Mouse (Mus musculus) midbrain, embryonic 15.5 days (tissue): Measurements from ENCODE around the gene Cnbp. TPM values are rescaled to one million over a fixed set of nuclear protein-coding genes. Genes with fewer than 3 reads are reported as not detected.
A peak's percentile ranks its signal among the peaks of the same experiment; 100 is the strongest.

Experiments
- ATAC-seq: fragments of 200-750 bp; cut with Nextera tagmentation; replicated peaks from 2 replicates; pipeline ENCODE4 v1.8.0; 2017; ENCODE audit warnings: moderate TSS enrichment
- H3K27ac ChIP-seq: fragments of 300-500 bp; sonication (generic); 2 replicates; pipeline ENCODE4 v1.5.1; 2015; ENCODE audit warnings: mild to moderate bottlenecking, inconsistent platforms
- H3K27me3 ChIP-seq: fragments of 300-500 bp; sonication (generic); replicated peaks from 2 replicates; pipeline ENCODE4 v1.6.1; 2015; ENCODE audit warnings: inconsistent platforms
- H3K36me3 ChIP-seq: fragments of 300-500 bp; sonication (generic); replicated peaks from 2 replicates; pipeline ENCODE4 v1.6.1; 2015; ENCODE audit warnings: inconsistent platforms
- H3K4me1 ChIP-seq: fragments of 300-500 bp; sonication (generic); 2 replicates; pipeline ENCODE4 v1.6.1; 2015; ENCODE audit warnings: inconsistent platforms
- H3K4me2 ChIP-seq: fragments of 300-500 bp; sonication (generic); 2 replicates; pipeline ENCODE4 v1.6.1; 2015; ENCODE audit warnings: inconsistent platforms, mild to moderate bottlenecking, moderate library complexity
- H3K4me3 ChIP-seq: fragments of 300-500 bp; sonication (generic); 2 replicates; pipeline ENCODE4 v1.5.1; 2015; ENCODE audit warnings: mild to moderate bottlenecking, inconsistent platforms
- H3K9ac ChIP-seq: fragments of 300-500 bp; sonication (generic); 2 replicates; pipeline ENCODE4 v1.6.1; 2015; ENCODE audit warnings: mild to moderate bottlenecking, inconsistent platforms
- H3K9me3 ChIP-seq: fragments of 300-500 bp; sonication (generic); 2 replicates; pipeline ENCODE4 v1.6.1; 2016; ENCODE audit warnings: inconsistent platforms
- WGBS: fragments of 180-500 bp; shearing (Covaris S2); methylation state at CpG from one replicate; pipeline ENCODE4 v1.1.7; 2015; ENCODE audit warnings: mixed read lengths; 5-methylcytosine and 5-hydroxymethylcytosine counted together
- polyA plus RNA-seq: library from polyadenylated mRNA; unstranded; fragments of >200 nt; fragmentation: Nextera tagmentation; extraction: Ambion mirVana; gene quantifications from 2 replicates; pipeline ENCODE4 v1.2.1, GENCODE M21; 2015

Gene Cnbp
- polyA plus RNA-seq: 467 and 483 TPM in 2 replicates

DNA sequence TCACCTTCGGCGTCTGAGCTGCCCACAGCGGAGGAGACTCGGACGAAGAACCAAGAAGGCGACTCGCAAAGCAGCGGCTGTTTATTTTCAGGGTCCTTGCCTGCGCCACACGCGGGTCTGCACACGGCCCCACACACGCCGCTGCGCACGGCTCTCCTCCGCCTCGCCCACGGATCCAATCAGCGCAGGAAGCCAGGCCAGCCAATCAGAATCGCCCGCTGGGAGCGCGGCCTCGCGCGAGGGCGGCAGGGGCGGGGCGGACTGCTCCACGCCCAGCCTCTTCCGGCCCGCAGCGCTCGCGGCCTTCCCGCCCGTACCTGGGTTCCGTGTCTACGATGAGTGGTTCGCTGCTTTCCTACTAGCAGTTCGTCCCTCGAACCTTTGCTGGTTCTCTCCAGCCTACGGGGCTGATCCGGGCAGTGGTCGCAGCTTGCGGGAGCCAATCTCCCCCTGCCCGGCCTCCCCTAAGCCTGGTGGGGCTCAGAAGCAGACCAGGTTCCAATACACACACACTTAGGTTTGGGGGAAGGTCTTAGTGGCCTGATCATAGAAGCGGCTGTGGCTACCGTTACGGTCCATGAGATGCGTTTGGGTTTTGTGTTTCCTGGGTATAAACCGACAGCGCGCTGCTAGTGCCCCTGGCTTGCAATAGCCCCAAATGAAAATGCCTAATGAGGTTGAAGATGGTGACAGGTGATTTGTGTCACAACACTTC is at the start of gene Cnbp:
Cnbp (minus strand) TSS at position 207 of the 715 bp plus-strand sequence.
- Histone ChIP-seq H3K9me3 (no peaks in the 10 kb centered on the region), H3K4me3 (peak within 1 kb of the TSS; percentile 86), H3K27ac (peak within 1 kb of the TSS; percentile 90), H3K36me3 (no peaks in the 10 kb centered on the region), H3K27me3 (no peaks in the 10 kb centered on the region), H3K4me2 (peak within 1 kb of the TSS; percentile 68), H3K4me1 (peaks cover 32% of the 10 kb centered on the region), H3K9ac (peak within 1 kb of the TSS; percentile 92)
- ATAC-seq: peak; percentile 98
- WGBS: under 1% methylated on average over 55 of the region's 55 CpGs

- H3K36me3 ChIP-seq: peaks cover 77% of the 10 kb centered on the region
- ATAC-seq: no peak
- H3K4me3 ChIP-seq: no peak overlapping the region
- no peak overlapping the region for H3K4me2 ChIP-seq
- WGBS: 96% methylated on average over 10 of the region's 10 CpGs
- H3K9ac ChIP-seq: no peak overlapping the region
- H3K27me3 ChIP-seq: no peaks in the 10 kb centered on the region
- no peaks in the 10 kb centered on the region for H3K4me1 ChIP-seq
- no peaks in the 10 kb centered on the region for H3K9me3 ChIP-seq
- H3K27ac ChIP-seq: no peak overlapping the region
These were observed 47.1 kb upstream of the Cnbp start for GRCm38 (mm10) chr6:87898028-87898427.

DNA sequence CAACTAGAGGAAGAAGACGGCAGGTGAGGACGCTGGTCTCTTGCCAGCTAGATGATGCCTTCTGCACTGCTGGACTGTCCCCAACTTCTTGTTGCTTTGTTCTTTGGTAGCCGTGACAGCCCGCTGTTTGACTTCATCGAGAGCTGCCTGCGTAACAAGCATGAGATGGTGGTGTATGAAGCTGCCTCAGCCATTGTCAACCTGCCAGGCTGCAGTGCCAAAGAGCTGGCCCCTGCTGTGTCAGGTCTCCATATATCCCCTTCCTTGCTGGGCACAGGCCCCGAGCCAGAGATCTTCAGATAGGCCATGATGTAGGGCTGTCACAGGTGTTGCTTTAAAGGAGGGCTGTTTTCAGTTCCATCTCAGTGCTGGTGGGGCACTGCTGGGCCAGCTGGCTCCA is 43.0 kb upstream of the Cnbp start:
- H3K9me3 ChIP-seq: no peaks in the 10 kb centered on the region
- ATAC-seq: no peak
- H3K27ac ChIP-seq: no peak overlapping the region
- WGBS: 87% methylated on average over 7 of the region's 7 CpGs
- no peak overlapping the region for H3K9ac ChIP-seq
- no peak overlapping the region for H3K4me3 ChIP-seq
- no peaks in the 10 kb centered on the region for H3K27me3 ChIP-seq
- peaks cover 66% of the 10 kb centered on the region for H3K36me3 ChIP-seq
- peaks cover 2% of the 10 kb centered on the region; the same call in 1 of the 2 replicates for H3K4me1 ChIP-seq
- no peak overlapping the region for H3K4me2 ChIP-seq

DNA sequence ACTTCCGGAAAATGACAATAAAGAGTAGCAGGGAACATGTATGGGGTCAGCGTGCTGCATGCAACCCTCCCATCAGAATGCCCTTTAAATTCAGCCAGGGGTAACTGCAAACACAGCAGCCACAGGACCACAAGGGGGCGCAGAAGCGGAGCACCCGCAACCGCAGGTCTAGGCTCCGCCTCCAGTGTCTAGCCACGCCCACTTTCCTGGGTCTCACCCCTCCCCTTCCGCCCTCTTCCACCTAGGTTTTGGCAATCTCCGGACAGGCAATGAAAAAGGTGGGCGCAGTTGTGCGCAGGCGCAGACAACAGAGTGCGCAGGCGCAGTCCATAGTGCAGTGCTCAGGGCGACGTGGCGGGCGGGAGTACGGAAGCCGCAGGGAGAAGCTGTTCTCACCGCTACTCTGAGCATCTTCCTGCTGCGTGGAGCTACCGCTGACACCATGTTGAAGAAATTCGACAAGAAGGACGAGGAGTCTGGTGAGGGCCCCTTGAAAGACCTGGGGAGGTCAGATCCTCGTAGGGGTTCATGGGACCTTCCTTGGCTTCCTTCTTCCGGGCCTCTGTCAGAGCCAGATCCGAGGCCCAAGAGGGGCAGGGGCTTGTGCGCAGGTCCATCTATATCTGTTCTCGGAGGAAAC is 36.8 kb upstream of the Cnbp start, which contains the start of gene Copg1:
Copg1 (plus strand) TSS at position 221 of the 640 bp plus-strand sequence.
- Histone ChIP-seq H3K4me1 (peaks cover 14% of the 10 kb centered on the region), H3K9me3 (no peaks in the 10 kb centered on the region), H3K27ac (peak within 1 kb of the TSS; percentile 71), H3K9ac (peak within 1 kb of the TSS; percentile 91), H3K27me3 (no peaks in the 10 kb centered on the region), H3K4me2 (peak within 1 kb of the TSS; percentile 74), H3K36me3 (peaks cover 23% of the 10 kb centered on the region), H3K4me3 (peak within 1 kb of the TSS; percentile 75)
- peak; percentile 94 for ATAC-seq
- WGBS: under 1% methylated on average over 31 of the region's 31 CpGs

GRCm38 (mm10) chr6:87886721-87887120 is 35.8 kb upstream of the Cnbp start:
- H3K27ac ChIP-seq: no peak overlapping the region
- H3K4me1 ChIP-seq: peaks cover 14% of the 10 kb centered on the region
- no peaks in the 10 kb centered on the region for H3K27me3 ChIP-seq
- 82% methylated on average over 1 of the region's 1 CpGs for WGBS
- H3K4me2 ChIP-seq: no peak overlapping the region
- H3K9ac ChIP-seq: no peak overlapping the region
- no peaks in the 10 kb centered on the region for H3K9me3 ChIP-seq
- ATAC-seq: no peak
- peaks cover 18% of the 10 kb centered on the region for H3K36me3 ChIP-seq
- no peak overlapping the region for H3K4me3 ChIP-seq

DNA sequence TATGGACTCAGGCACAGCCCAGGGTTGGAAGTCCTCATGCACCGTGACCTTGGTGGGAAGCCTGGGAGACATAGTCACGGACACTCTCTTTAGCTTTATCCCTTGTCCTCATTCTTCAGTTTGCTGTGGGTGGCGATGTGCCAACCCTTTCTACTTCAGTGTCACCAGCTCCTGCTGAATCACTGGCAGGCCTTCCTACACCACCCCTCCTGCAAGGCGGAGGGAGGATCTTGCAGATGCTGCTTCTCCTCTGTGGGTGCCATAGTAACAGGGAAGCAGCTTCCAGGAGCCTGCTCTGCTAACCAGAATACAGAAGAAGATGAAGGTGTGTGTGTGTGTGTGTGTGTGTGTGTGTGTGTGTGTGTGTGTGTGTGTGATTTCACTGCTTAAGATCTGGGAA is 31.9 kb upstream of the Cnbp start:
- 55% methylated on average over 4 of the region's 4 CpGs for WGBS
- peak; percentile 53; the same call in 1 of the 2 replicates for ATAC-seq

DNA sequence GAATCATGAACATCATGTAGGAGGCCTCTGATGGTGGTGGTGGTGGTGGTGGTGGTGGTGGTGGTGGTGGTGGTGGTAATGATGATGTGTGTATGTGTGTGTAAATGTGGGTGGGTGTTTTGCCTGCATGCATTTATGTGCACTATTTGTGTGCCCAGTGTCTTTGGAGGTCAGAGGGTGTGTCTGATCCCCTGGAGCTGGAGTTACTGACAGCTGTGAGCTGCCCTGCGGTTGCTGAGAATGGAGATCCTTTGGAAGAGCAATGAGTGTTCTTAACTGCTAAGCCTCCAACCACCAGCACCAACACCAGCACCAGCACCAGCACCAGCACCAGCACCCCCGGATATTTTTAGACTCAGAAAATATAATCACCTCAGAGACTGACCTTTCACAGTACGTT is 31.3 kb upstream of the Cnbp start:
- H3K4me2 ChIP-seq: no peak overlapping the region
- 83% methylated on average over 3 of the region's 3 CpGs for WGBS
- no peaks in the 10 kb centered on the region for H3K36me3 ChIP-seq
- 0 out of 2 replicates have a peak, but pooled peaks cover 1% of the 10 kb centered on the region for H3K4me1 ChIP-seq
- H3K4me3 ChIP-seq: no peak overlapping the region
- no peak overlapping the region for H3K27ac ChIP-seq
- no peak overlapping the region for H3K9ac ChIP-seq
- H3K27me3 ChIP-seq: no peaks in the 10 kb centered on the region
- no peak for ATAC-seq
- H3K9me3 ChIP-seq: no peaks in the 10 kb centered on the region

More for the DNA sequence above, 31.9 kb upstream of the Cnbp start:
- Histone ChIP-seq H3K4me2 (no peak overlapping the region), H3K9me3 (no peaks in the 10 kb centered on the region), H3K4me3 (no peak overlapping the region), H3K4me1 (0 out of 2 replicates have a peak, but pooled peaks cover 3% of the 10 kb centered on the region), H3K9ac (no peak overlapping the region; the same call in 1 of the 2 replicates), H3K27me3 (no peaks in the 10 kb centered on the region), H3K36me3 (no peaks in the 10 kb centered on the region), H3K27ac (no peak overlapping the region)

- H3K4me3 ChIP-seq: no peak overlapping the region
- no peak for ATAC-seq
- no peaks in the 10 kb centered on the region for H3K36me3 ChIP-seq
- no peak overlapping the region for H3K9ac ChIP-seq
- H3K4me1 ChIP-seq: no peaks in the 10 kb centered on the region
- H3K27me3 ChIP-seq: no peaks in the 10 kb centered on the region
- H3K9me3 ChIP-seq: no peaks in the 10 kb centered on the region
- WGBS: 72% methylated on average over 3 of the region's 3 CpGs
- H3K4me2 ChIP-seq: no peak overlapping the region
- no peak overlapping the region for H3K27ac ChIP-seq
These were observed 28.7 kb upstream of the Cnbp start for GRCm38 (mm10) chr6:87879628-87880027.

DNA sequence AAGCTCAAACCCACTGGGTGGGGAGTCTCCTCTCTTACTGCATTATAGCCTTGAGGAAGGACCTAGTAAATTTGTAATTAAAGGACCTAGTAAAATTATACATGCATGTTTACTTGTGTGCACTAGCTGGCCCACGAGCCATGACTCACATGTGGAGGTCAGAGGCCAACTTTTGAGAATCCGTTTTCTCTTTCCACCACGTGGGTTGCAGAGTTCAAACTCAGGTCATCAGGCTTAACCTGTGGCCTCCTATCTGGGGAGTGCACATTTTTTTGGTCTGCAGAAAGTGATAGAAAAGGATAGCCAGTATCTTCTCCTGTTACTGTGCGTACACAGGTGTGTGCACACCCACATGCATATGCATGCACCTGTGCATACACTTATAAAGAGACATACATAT is 28.1 kb upstream of the Cnbp start:
- no peaks in the 10 kb centered on the region for H3K4me1 ChIP-seq
- H3K9me3 ChIP-seq: no peaks in the 10 kb centered on the region
- WGBS: 55% methylated on average over 4 of the region's 4 CpGs
- H3K27ac ChIP-seq: no peak overlapping the region
- no peaks in the 10 kb centered on the region for H3K36me3 ChIP-seq
- H3K4me2 ChIP-seq: no peak overlapping the region
- no peak overlapping the region for H3K4me3 ChIP-seq
- no peaks in the 10 kb centered on the region for H3K27me3 ChIP-seq
- ATAC-seq: no peak
- no peak overlapping the region for H3K9ac ChIP-seq

GRCm38 (mm10) chr6:87876068-87876643 is 25.2 kb upstream of the Cnbp start:
- no peaks in the 10 kb centered on the region for H3K27me3 ChIP-seq
- no peak for ATAC-seq
- 82% methylated on average over 13 of the region's 13 CpGs for WGBS
- no peaks in the 10 kb centered on the region for H3K4me1 ChIP-seq
- no peak overlapping the region for H3K4me3 ChIP-seq
- no peak overlapping the region for H3K9ac ChIP-seq
- no peak overlapping the region for H3K4me2 ChIP-seq
- H3K36me3 ChIP-seq: no peaks in the 10 kb centered on the region
- H3K9me3 ChIP-seq: no peaks in the 10 kb centered on the region
- H3K27ac ChIP-seq: no peak overlapping the region

- Histone ChIP-seq H3K4me1 (no peaks in the 10 kb centered on the region), H3K4me2 (no peak overlapping the region), H3K4me3 (no peak overlapping the region), H3K27me3 (no peaks in the 10 kb centered on the region), H3K36me3 (no peaks in the 10 kb centered on the region), H3K27ac (no peak overlapping the region), H3K9ac (no peak overlapping the region), H3K9me3 (no peaks in the 10 kb centered on the region)
- 90% methylated on average over 7 of the region's 7 CpGs for WGBS
- no peak for ATAC-seq
These were observed 24.7 kb upstream of the Cnbp start for GRCm38 (mm10) chr6:87875562-87875961.

DNA sequence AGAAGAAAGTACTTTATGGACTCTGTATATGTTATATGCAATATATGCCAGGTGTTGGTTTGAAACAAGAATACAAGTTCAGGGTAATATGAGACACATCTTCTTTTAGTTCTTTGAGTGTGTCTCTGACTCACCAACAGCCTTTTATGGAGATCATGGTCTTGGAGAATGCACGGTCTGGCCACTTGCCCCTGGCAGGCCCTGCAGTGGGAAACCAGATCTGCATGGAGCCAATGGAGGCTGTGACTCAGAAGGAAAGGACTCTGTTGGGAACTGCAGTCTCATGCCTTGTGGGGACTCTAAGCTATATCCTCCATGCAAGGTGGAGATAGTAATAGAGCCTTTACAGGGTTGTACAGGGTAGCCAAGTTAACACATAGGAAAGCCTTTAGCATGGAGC is 24.2 kb upstream of the Cnbp start:
- Histone ChIP-seq H3K9ac (no peak overlapping the region), H3K4me3 (no peak overlapping the region), H3K36me3 (no peaks in the 10 kb centered on the region), H3K27me3 (no peaks in the 10 kb centered on the region), H3K4me1 (no peaks in the 10 kb centered on the region), H3K4me2 (no peak overlapping the region), H3K27ac (no peak overlapping the region), H3K9me3 (no peaks in the 10 kb centered on the region)
- no peak for ATAC-seq
- 90% methylated on average over 1 of the region's 1 CpGs for WGBS
